Mouse (Mus musculus) MEL (cell line): ENCODE measurements around the gene Cpt2. TPM values are rescaled to one million over a fixed set of nuclear protein-coding genes. Genes with fewer than 3 reads are reported as not detected.

ENCODE experiments used
- DNase-seq: peaks from one replicate; pipeline ENCODE4 v3.0.0; 2011; ENCODE audit warnings: low read depth, low spot score
- H3K27ac ChIP-seq: 2 replicates; pipeline ENCODE4 v1.5.1; 2012; ENCODE audit warnings: low read depth, mild to moderate bottlenecking, control low read depth, low read length, moderate library complexity; ENCODE audit not compliant: control insufficient read depth
- H3K27me3 ChIP-seq, 2 experiments: fragments of 150-350 bp in 1 of 2; sonication (generic) in 1 of 2; 2 replicates each; pipeline ENCODE4 v1.6.1; 2012; ENCODE audit warnings: low read length in 2 of 2, mild to moderate bottlenecking in 2 of 2, improper control_type of control experiment in 1 of 2, moderate library complexity in 1 of 2; ENCODE audit not compliant: insufficient read depth in 2 of 2, control insufficient read depth in 1 of 2
- H3K36me3 ChIP-seq, 2 experiments: 2 replicates each; pipeline ENCODE4 v1.6.1; 2012 to 2014; ENCODE audit warnings: low read length in 2 of 2, improper control_type of control experiment in 1 of 2, inconsistent platforms in 1 of 2, mild to moderate bottlenecking in 1 of 2; ENCODE audit not compliant: insufficient read depth in 2 of 2, control insufficient read depth in 1 of 2
- H3K4me1 ChIP-seq, 2 experiments: fragments of 150-350 bp in 1 of 2; sonication (generic) in 1 of 2; 2 replicates each; pipeline ENCODE4 v1.6.1; 2012; ENCODE audit warnings: low read length in 2 of 2, improper control_type of control experiment in 1 of 2, mild to moderate bottlenecking in 1 of 2; ENCODE audit not compliant: insufficient read depth in 2 of 2, control insufficient read depth in 1 of 2
- H3K4me3 ChIP-seq, 2 experiments: fragments of 150-350 bp in 1 of 2; sonication (generic) in 1 of 2; 2 replicates each; pipeline ENCODE4 v1.5.1; 2012; ENCODE audit warnings: low read depth in 2 of 2, low read length in 2 of 2, mild to moderate bottlenecking in 2 of 2, moderate library complexity in 2 of 2, control low read depth in 1 of 2, improper control_type of control experiment in 1 of 2; ENCODE audit not compliant: control insufficient read depth in 1 of 2, insufficient read depth in 1 of 2
- H3K79me2 ChIP-seq: 2 replicates; pipeline ENCODE4 v1.6.1; 2012; ENCODE audit warnings: mild to moderate bottlenecking, low read length, moderate library complexity; ENCODE audit not compliant: control insufficient read depth, poor library complexity, insufficient read depth
- H3K9ac ChIP-seq: 2 replicates; pipeline ENCODE4 v1.6.1; 2012; ENCODE audit warnings: low read depth, mild to moderate bottlenecking, control low read depth, low read length, moderate library complexity; ENCODE audit not compliant: control insufficient read depth, poor library complexity, severe bottlenecking
- H3K9me3 ChIP-seq: fragments of 150-350 bp; sonication (generic); replicated peaks from 2 replicates; pipeline ENCODE4 v1.6.1; 2012; ENCODE audit warnings: mild to moderate bottlenecking, low read length, improper control_type of control experiment, moderate library complexity; ENCODE audit not compliant: insufficient read depth
- CHD1 ChIP-seq: IDR thresholded peaks from 2 replicates; pipeline ENCODE4 v1.6.1; 2012; ENCODE audit warnings: low read depth, mild to moderate bottlenecking, inconsistent platforms, low read length, improper control_type of control experiment
- CHD2 ChIP-seq: IDR thresholded peaks from 2 replicates; pipeline ENCODE4 v1.6.1; 2011; ENCODE audit warnings: low read length, improper control_type of control experiment
- E2F4 ChIP-seq: IDR thresholded peaks from 2 replicates; pipeline ENCODE4 v1.6.1; 2011; ENCODE audit warnings: low read depth, low read length, improper control_type of control experiment, borderline replicate concordance
- ELF1 ChIP-seq: IDR thresholded peaks from 2 replicates; pipeline ENCODE4 v1.6.1; 2014; ENCODE audit warnings: low read depth, mild to moderate bottlenecking, inconsistent platforms, low read length, improper control_type of control experiment, moderate library complexity
- ETS1 ChIP-seq: IDR thresholded peaks from 2 replicates; pipeline ENCODE4 v1.6.1; 2012; ENCODE audit warnings: low read depth, mild to moderate bottlenecking, inconsistent platforms, low read length, improper control_type of control experiment, moderate library complexity
- GABPA ChIP-seq: IDR thresholded peaks from 2 replicates; pipeline ENCODE4 v1.6.1; 2012; ENCODE audit warnings: low read depth, mild to moderate bottlenecking, inconsistent platforms, low read length, improper control_type of control experiment, moderate library complexity
- GATA1 ChIP-seq: IDR thresholded peaks from 2 replicates; pipeline ENCODE4 v1.6.1; 2011; ENCODE audit warnings: low read depth, low read length, improper control_type of control experiment
- HCFC1 ChIP-seq: IDR thresholded peaks from 2 replicates; pipeline ENCODE4 v1.6.1; 2012; ENCODE audit warnings: low read depth, mild to moderate bottlenecking, inconsistent platforms, low read length, improper control_type of control experiment, moderate library complexity
- JUND ChIP-seq: IDR thresholded peaks from 2 replicates; pipeline ENCODE4 v1.6.1; 2011; ENCODE audit warnings: low read depth, mild to moderate bottlenecking, improper control_type of control experiment, low read length
- MAFK ChIP-seq: IDR thresholded peaks from 2 replicates; pipeline ENCODE4 v1.6.1; 2011; ENCODE audit warnings: low read depth, mild to moderate bottlenecking, low read length, improper control_type of control experiment, borderline replicate concordance
- MAX ChIP-seq: IDR thresholded peaks from 2 replicates; pipeline ENCODE4 v1.6.1; 2011; ENCODE audit warnings: low read length, improper control_type of control experiment
- MAZ ChIP-seq: IDR thresholded peaks from 2 replicates; pipeline ENCODE4 v1.6.1; 2012; ENCODE audit warnings: low read depth, mild to moderate bottlenecking, inconsistent platforms, low read length, improper control_type of control experiment
- MEF2A ChIP-seq: IDR thresholded peaks from 2 replicates; pipeline ENCODE4 v1.6.1; 2014; ENCODE audit warnings: low read depth, mild to moderate bottlenecking, inconsistent platforms, low read length, improper control_type of control experiment; ENCODE audit not compliant: poor library complexity, insufficient replicate concordance, severe bottlenecking; ENCODE audit errors: extremely low read depth
- MXI1 ChIP-seq: IDR thresholded peaks from 2 replicates; pipeline ENCODE4 v1.6.1; 2011; ENCODE audit warnings: mild to moderate bottlenecking, low read depth, low read length, improper control_type of control experiment
- MYC ChIP-seq: IDR thresholded peaks from 2 replicates; pipeline ENCODE4 v1.6.1; 2011; ENCODE audit warnings: low read depth, mild to moderate bottlenecking, low read length, improper control_type of control experiment, moderate library complexity
- NELFE ChIP-seq: IDR thresholded peaks from 2 replicates; pipeline ENCODE4 v1.6.1; 2011; ENCODE audit warnings: low read depth, low read length, improper control_type of control experiment
- NRF1 ChIP-seq: IDR thresholded peaks from 2 replicates; pipeline ENCODE4 v1.6.1; 2014; ENCODE audit warnings: low read depth, mild to moderate bottlenecking, inconsistent platforms, low read length, improper control_type of control experiment, moderate library complexity; ENCODE audit not compliant: poor library complexity, insufficient read depth, severe bottlenecking
- POLR2AphosphoS5 ChIP-seq: IDR thresholded peaks from 2 replicates; pipeline ENCODE4 v1.6.1; 2012; ENCODE audit warnings: low read depth, borderline replicate concordance, mild to moderate bottlenecking, inconsistent platforms, low read length, moderate library complexity, mixed read lengths
- RAD21 ChIP-seq: IDR thresholded peaks from 2 replicates; pipeline ENCODE4 v1.6.1; 2011; ENCODE audit warnings: mild to moderate bottlenecking, low read depth, low read length, improper control_type of control experiment
- RCOR1 ChIP-seq: IDR thresholded peaks from 2 replicates; pipeline ENCODE4 v1.6.1; 2012; ENCODE audit warnings: low read depth, mild to moderate bottlenecking, inconsistent platforms, low read length, improper control_type of control experiment
- SIN3A ChIP-seq: IDR thresholded peaks from 2 replicates; pipeline ENCODE4 v1.6.1; 2012; ENCODE audit warnings: low read length, improper control_type of control experiment, inconsistent platforms
- SMC3 ChIP-seq: IDR thresholded peaks from 2 replicates; pipeline ENCODE4 v1.6.1; 2011; ENCODE audit warnings: low read depth, low read length, improper control_type of control experiment
- TAL1 ChIP-seq: IDR thresholded peaks from 2 replicates; pipeline ENCODE4 v1.6.1; 2012; ENCODE audit warnings: mild to moderate bottlenecking, inconsistent platforms, low read length, moderate library complexity, mixed read lengths
- TBP ChIP-seq: IDR thresholded peaks from 2 replicates; pipeline ENCODE4 v1.8.0; 2011; ENCODE audit warnings: low read depth, low read length, improper control_type of control experiment
- USF1 ChIP-seq: IDR thresholded peaks from 2 replicates; pipeline ENCODE4 v1.6.1; 2014; ENCODE audit warnings: low read depth, mild to moderate bottlenecking, inconsistent platforms, low read length, improper control_type of control experiment, moderate library complexity
- USF2 ChIP-seq, 2 experiments: IDR thresholded peaks; 2 replicates each; pipeline ENCODE4 v1.6.1; 2011 to 2012; ENCODE audit warnings: improper control_type of control experiment in 2 of 2, low read length in 2 of 2, borderline replicate concordance in 1 of 2, inconsistent platforms in 1 of 2, low read depth in 1 of 2, mild to moderate bottlenecking in 1 of 2; ENCODE audit not compliant: insufficient read depth in 1 of 2
- ZC3H11A ChIP-seq: IDR thresholded peaks from 2 replicates; pipeline ENCODE4 v1.6.1; 2012; ENCODE audit warnings: low read depth, mild to moderate bottlenecking, inconsistent platforms, low read length, improper control_type of control experiment
- ZMIZ1 ChIP-seq: IDR thresholded peaks from 2 replicates; pipeline ENCODE4 v1.6.1; 2012; ENCODE audit warnings: low read depth, mild to moderate bottlenecking, inconsistent platforms, low read length, improper control_type of control experiment, moderate library complexity
- ZNF384 ChIP-seq: IDR thresholded peaks from 2 replicates; pipeline ENCODE4 v1.6.1; 2012; ENCODE audit warnings: low read depth, mild to moderate bottlenecking, inconsistent platforms, low read length, improper control_type of control experiment
- polyA plus RNA-seq, 2 experiments: library from polyadenylated mRNA; stranded (reverse) in 1 of 2; unstranded in 1 of 2; fragments of >175 nt in 1 of 2; fragments of >200 nt in 1 of 2; gene quantifications; 2 replicates each; pipeline versions ENCODE4 v1.2.1 to v1.2.4; 2012; ENCODE audit warnings: low replicate concordance in 2 of 2, low read depth in 1 of 2; ENCODE audit not compliant: insufficient read length in 2 of 2, insufficient read depth in 1 of 2, missing spikeins in 1 of 2
- total RNA-seq: library from RNA; depleted of rRNA; stranded (reverse); fragments of 300-350 nt; gene quantifications from 2 replicates; pipeline ENCODE4 v1.2.3, GENCODE M21; 2012

Cpt2 gene
- total and polyA plus RNA-seq, 3 experiments, result 14.0 to 37.6 TPM; not detected in 1

GRCm38 (mm10) chr4:107910020-107910419 lies 13.4 kb downstream of the Cpt2 start:
- no peaks in the 10 kb centered on the region for H3K36me3 ChIP-seq

GRCm38 (mm10) chr4:107906561-107906960 lies 16.8 kb downstream of the Cpt2 start:
- Histone ChIP-seq H3K27ac (no peak overlapping the region), H3K36me3 (no peaks in the 10 kb centered on the region), H3K4me3 (no peak overlapping the region), H3K9me3 (no peaks in the 10 kb centered on the region), H3K9ac (no peak overlapping the region), H3K27me3 (no peaks in the 10 kb centered on the region), H3K4me1 (no peaks in the 10 kb centered on the region), H3K79me2 (no peaks in the 10 kb centered on the region)
- no peak for DNase-seq
- TF ChIP-seq SIN3A (no peak), USF2 (IDR thresholded peaks at IDR 0.05; ENCODE audit: borderline replicate concordance in 1 of 2, insufficient read depth in 1 of 2, low read depth in 1 of 2, low read length in 2 of 2) (no peak), GABPA (no peak), ZMIZ1 (no peak), ZC3H11A (no peak), MXI1 (no peak), E2F4 (no peak), MYC (no peak), CHD1 (no peak), MAX (no peak), NELFE (no peak), POLR2AphosphoS5 (no peak), ETS1 (no peak), MAFK (no peak), RAD21 (no peak), MEF2A (no peak), JUND (no peak), SMC3 (no peak), TBP (no peak)

More at GRCm38 (mm10) chr4:107910020-107910419, 13.4 kb downstream of the Cpt2 start:
- DNase-seq, result no peak
- no peak overlapping the region for H3K4me3 ChIP-seq
- H3K27ac ChIP-seq, result no peak overlapping the region
- H3K9me3 ChIP-seq, result no peaks in the 10 kb centered on the region
- no peak for TF ChIP-seq GATA1
- TF ChIP-seq HCFC1, result no peak
- no peak for TF ChIP-seq TAL1
- no peak for TF ChIP-seq JUND
- TF ChIP-seq TBP, result no peak
- TF ChIP-seq RCOR1, result no peak
- no peak for TF ChIP-seq ZNF384
- TF ChIP-seq MAZ, result no peak
- TF ChIP-seq NRF1, result no peak
- no peak for TF ChIP-seq CHD1
- no peak for TF ChIP-seq SIN3A
- no peak for TF ChIP-seq CHD2
- TF ChIP-seq USF1, result no peak
- no peak for TF ChIP-seq ZMIZ1
- no peak for TF ChIP-seq RAD21
- TF ChIP-seq ELF1, result no peak
- no peak for TF ChIP-seq MYC
- TF ChIP-seq, all 39 proteins: peak for 0
- no peak overlapping the region for H3K9ac ChIP-seq
- H3K79me2 ChIP-seq, result no peaks in the 10 kb centered on the region
- H3K27me3 ChIP-seq, result no peaks in the 10 kb centered on the region
- H3K4me1 ChIP-seq, result no peaks in the 10 kb centered on the region
